Mouse (Mus musculus): ENCODE data around the gene Mrgprh. TPM values are rescaled to one million over a fixed set of nuclear protein-coding genes. Genes with fewer than 3 reads are reported as not detected.

Gene Mrgprh
- polyA plus RNA-seq, 1 experiment from 2014 or later = not detected

DNA sequence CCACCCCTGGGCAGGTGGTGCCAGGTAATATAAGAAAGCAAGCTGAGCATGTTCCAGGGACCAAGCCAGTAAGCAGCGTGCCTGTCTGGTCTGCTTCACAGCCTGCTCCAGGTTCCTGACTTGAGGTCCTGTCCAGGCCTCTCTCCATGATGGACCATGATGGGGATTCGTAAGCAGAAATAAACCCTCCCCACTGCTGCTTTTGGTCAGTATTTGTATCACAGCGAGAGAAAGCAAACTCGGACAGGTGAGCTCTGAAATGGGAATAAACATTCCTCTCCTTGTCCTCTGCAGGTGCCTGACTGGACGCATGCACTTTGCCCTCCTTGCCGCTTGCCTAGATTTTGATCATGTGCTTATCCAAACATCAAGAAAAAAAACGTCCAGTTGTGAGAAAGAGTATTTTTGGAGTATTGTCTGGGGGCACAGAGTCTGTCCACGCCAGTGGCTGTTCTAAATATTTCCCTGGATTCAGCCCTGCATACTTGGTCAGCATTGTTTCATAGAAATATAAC is 16.8 kb upstream of the Mrgprh start:
- 65% methylated on average over 8 of the region's 8 CpGs for WGBS
- no peak overlapping the region for H3K4me2 ChIP-seq (replicated peaks; ENCODE audit: low read depth, low read length)
- no peak for DNase-seq (ENCODE audit: low spot score)
- H3K27me3 ChIP-seq (replicated peaks; ENCODE audit: insufficient read depth, low read length) = no peaks in the 10 kb centered on the region
- H3K4me3 ChIP-seq (ENCODE audit: low read depth, low read length) = no peak overlapping the region
- no peak for TF ChIP-seq CTCF (IDR thresholded peaks at IDR 0.05)
- no peak for TF ChIP-seq EP300 (IDR thresholded peaks at IDR 0.05)
- no peak overlapping the region for H3K27ac ChIP-seq (ENCODE audit: low read length)
- H3K9me3 ChIP-seq (ENCODE audit: low read length) = no peaks in the 10 kb centered on the region
- H3K9ac ChIP-seq (replicated peaks; ENCODE audit: low read depth) = no peak overlapping the region
- no peaks in the 10 kb centered on the region for H3K36me3 ChIP-seq (ENCODE audit: insufficient read depth, low read length)
- ATAC-seq = no peak
- no peaks in the 10 kb centered on the region for H3K4me1 ChIP-seq (ENCODE audit: insufficient read depth, low read depth, low read length)

DNA sequence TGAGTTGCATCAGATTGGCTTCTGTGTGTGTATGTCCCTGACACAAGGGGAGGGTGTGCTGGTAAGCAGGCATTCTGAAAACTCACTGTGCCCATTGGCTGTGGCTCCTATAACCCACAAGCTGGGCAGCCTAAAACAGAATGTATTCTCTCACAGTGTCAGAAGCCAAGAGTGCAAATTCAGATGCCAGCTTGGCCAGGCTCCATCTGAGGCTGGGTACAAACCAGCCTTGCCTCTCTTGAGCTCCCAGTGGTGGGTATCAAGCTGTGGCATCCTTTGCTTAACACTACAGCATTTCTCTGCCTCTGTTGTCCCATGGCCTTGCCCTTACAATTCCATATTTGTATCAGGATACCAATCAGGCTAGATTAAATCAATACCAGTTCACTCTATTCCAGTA is 11.7 kb upstream of the Mrgprh start:
- TF ChIP-seq CTCF (IDR thresholded peaks at IDR 0.05) = no peak
- no peak for TF ChIP-seq EP300 (IDR thresholded peaks at IDR 0.05)
- ATAC-seq (no peak), DNase-seq (ENCODE audit: low spot score) (no peak)
- no peaks in the 10 kb centered on the region for H3K36me3 ChIP-seq (ENCODE audit: insufficient read depth, low read length)
- H3K27me3 ChIP-seq (replicated peaks; ENCODE audit: insufficient read depth, low read length) = no peaks in the 10 kb centered on the region
- no peaks in the 10 kb centered on the region for H3K9me3 ChIP-seq (ENCODE audit: low read length)
- no peak overlapping the region for H3K9ac ChIP-seq (replicated peaks; ENCODE audit: low read depth)
- H3K27ac ChIP-seq (ENCODE audit: low read length) = no peak overlapping the region
- H3K4me1 ChIP-seq (ENCODE audit: insufficient read depth, low read depth, low read length) = no peaks in the 10 kb centered on the region
- H3K4me2 ChIP-seq (replicated peaks; ENCODE audit: low read depth, low read length) = no peak overlapping the region
- no peak overlapping the region for H3K4me3 ChIP-seq (ENCODE audit: low read depth, low read length)

DNA sequence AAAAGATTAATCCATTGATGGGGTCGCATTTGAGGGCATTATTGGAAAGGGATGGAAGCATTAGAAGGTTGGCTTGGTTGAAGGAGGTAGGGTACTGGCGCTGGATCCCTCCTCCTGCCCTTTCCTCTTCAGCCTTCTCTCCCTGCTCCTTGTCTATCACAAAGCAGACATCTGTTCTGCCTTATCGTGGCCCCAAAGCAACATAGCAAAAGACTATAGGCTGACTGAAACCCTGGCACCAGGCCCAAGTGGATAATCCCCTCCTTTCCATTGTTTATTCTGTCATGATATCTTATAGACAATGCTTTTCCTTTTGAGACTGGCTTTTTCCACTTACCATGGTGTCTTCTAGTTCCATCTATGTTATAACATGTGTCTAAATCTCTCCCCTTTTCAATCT is 10.4 kb upstream of the Mrgprh start:
- no peak for TF ChIP-seq EP300 (IDR thresholded peaks at IDR 0.05)
- TF ChIP-seq CTCF (IDR thresholded peaks at IDR 0.05) = no peak
- ATAC-seq = no peak
- no peaks in the 10 kb centered on the region for H3K4me1 ChIP-seq (ENCODE audit: insufficient read depth, low read depth, low read length)
- H3K4me3 ChIP-seq (ENCODE audit: low read depth, low read length) = no peak overlapping the region
- no peaks in the 10 kb centered on the region for H3K27me3 ChIP-seq (replicated peaks; ENCODE audit: insufficient read depth, low read length)
- H3K36me3 ChIP-seq (ENCODE audit: insufficient read depth, low read length) = no peaks in the 10 kb centered on the region
- no peak overlapping the region for H3K4me2 ChIP-seq (replicated peaks; ENCODE audit: low read depth, low read length)
- 58% methylated on average over 3 of the region's 3 CpGs for WGBS
- DNase-seq (ENCODE audit: low spot score) = no peak
- no peaks in the 10 kb centered on the region for H3K9me3 ChIP-seq (ENCODE audit: low read length)
- no peak overlapping the region for H3K27ac ChIP-seq (ENCODE audit: low read length)
- H3K9ac ChIP-seq (replicated peaks; ENCODE audit: low read depth) = no peak overlapping the region

DNA sequence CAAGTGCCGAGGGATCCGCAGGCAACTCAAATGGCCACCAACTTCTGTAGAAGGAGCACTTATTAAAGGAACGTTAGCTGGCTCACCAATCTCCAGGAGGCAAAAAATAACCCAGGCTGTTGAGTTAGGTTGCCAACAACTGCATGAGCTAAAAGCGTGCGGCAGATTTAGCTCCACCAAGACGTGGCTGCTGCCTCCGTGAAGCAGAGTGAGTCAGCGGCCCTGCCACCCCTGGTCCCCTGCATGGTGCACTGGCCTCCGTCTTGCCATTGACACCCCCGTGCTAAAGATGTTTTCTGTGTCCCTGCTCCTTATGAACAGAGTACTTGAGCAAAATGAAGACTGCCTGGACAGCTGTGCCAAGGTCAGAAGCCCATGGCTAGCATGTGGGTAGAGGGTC is 9.0 kb upstream of the Mrgprh start:
- H3K27me3 ChIP-seq (replicated peaks; ENCODE audit: insufficient read depth, low read length) = 0 out of 2 replicates have a peak, but pooled peaks cover 1% of the 10 kb centered on the region
- no peaks in the 10 kb centered on the region for H3K36me3 ChIP-seq (ENCODE audit: insufficient read depth, low read length)
- H3K9ac ChIP-seq (replicated peaks; ENCODE audit: low read depth) = no peak overlapping the region
- H3K9me3 ChIP-seq (ENCODE audit: low read length) = no peaks in the 10 kb centered on the region
- no peak overlapping the region for H3K4me3 ChIP-seq (ENCODE audit: low read depth, low read length)
- WGBS = 82% methylated on average over 10 of the region's 10 CpGs
- DNase-seq (ENCODE audit: low spot score) (no peak), ATAC-seq (no peak)
- H3K4me2 ChIP-seq (replicated peaks; ENCODE audit: low read depth, low read length) = no peak overlapping the region
- TF ChIP-seq EP300 (IDR thresholded peaks at IDR 0.05) (no peak), CTCF (IDR thresholded peaks at IDR 0.05) (no peak)
- H3K27ac ChIP-seq (ENCODE audit: low read length) = no peak overlapping the region
- no peaks in the 10 kb centered on the region for H3K4me1 ChIP-seq (ENCODE audit: insufficient read depth, low read depth, low read length)

DNA sequence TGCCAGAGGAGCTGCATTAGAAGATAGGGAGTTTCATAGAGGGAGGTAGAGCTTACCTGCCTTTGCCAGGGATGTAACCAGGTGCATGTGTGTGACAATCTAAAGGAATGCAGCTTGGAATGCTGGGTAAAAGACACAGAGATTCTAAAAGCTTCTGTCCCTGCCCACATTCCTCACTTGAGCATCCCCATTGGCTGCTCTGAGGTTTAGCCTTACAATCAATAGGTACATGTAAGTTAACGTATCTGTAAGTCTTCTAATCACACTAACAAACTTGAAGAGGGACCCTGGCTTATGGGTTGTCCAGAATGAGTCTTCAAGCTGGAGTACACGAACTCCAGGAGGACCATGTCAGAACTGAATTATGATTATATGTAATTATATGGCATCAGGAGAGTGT is 7.8 kb upstream of the Mrgprh start, which contains the start of gene Mas1:
Gene Mas1 (minus strand): TSS at position 101 of the 400 bp plus-strand sequence.
- Histone ChIP-seq H3K9ac (replicated peaks; ENCODE audit: low read depth) (no peak within 1 kb of the TSS), H3K27ac (ENCODE audit: low read length) (no peak within 1 kb of the TSS), H3K9me3 (ENCODE audit: low read length) (no peaks in the 10 kb centered on the region), H3K4me1 (ENCODE audit: insufficient read depth, low read depth, low read length) (no peaks in the 10 kb centered on the region), H3K36me3 (ENCODE audit: insufficient read depth, low read length) (no peaks in the 10 kb centered on the region), H3K27me3 (replicated peaks; ENCODE audit: insufficient read depth, low read length) (0 out of 2 replicates have a peak, but pooled peaks cover 4% of the 10 kb centered on the region), H3K4me3 (ENCODE audit: low read depth, low read length) (no peak within 1 kb of the TSS), H3K4me2 (replicated peaks; ENCODE audit: low read depth, low read length) (no peak within 1 kb of the TSS)
- 33% methylated on average over 2 of the region's 2 CpGs for WGBS
- no peak for DNase-seq (ENCODE audit: low spot score)
- no peak for TF ChIP-seq EP300 (IDR thresholded peaks at IDR 0.05)
- TF ChIP-seq CTCF (IDR thresholded peaks at IDR 0.05) = no peak
- ATAC-seq = no peak

DNA sequence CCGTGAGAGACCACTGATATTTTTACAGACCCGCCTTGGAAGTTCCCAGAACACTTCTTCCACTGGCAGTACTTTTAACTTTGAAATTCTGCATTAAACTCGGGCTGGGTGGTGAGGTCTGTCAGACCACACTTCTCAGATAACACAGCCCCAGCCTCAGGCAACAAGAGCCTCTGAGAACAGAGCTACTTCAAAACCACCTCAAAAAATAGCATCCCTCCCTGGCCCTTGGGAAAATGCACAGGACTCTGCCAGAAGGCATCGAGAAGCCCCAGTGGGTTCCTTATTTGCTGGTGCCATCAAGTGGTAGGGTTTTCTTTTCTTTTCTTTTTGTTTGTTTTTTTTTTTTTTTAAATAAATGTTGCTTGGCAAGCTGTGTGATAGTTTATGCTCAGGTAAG is 7.2 kb upstream of the Mrgprh start:
- ATAC-seq (no peak), DNase-seq (ENCODE audit: low spot score) (no peak)
- Histone ChIP-seq H3K4me2 (replicated peaks; ENCODE audit: low read depth, low read length) (no peak overlapping the region), H3K9me3 (ENCODE audit: low read length) (no peaks in the 10 kb centered on the region), H3K36me3 (ENCODE audit: insufficient read depth, low read length) (no peaks in the 10 kb centered on the region), H3K27me3 (replicated peaks; ENCODE audit: insufficient read depth, low read length) (0 out of 2 replicates have a peak, but pooled peaks cover 4% of the 10 kb centered on the region), H3K4me3 (ENCODE audit: low read depth, low read length) (no peak overlapping the region), H3K4me1 (ENCODE audit: insufficient read depth, low read depth, low read length) (no peaks in the 10 kb centered on the region), H3K27ac (ENCODE audit: low read length) (no peak overlapping the region), H3K9ac (replicated peaks; ENCODE audit: low read depth) (no peak overlapping the region)
- 15% methylated on average over 4 of the region's 4 CpGs for whole genome bisulfite sequencing
- no peak for TF ChIP-seq CTCF (IDR thresholded peaks at IDR 0.05)
- TF ChIP-seq EP300 (IDR thresholded peaks at IDR 0.05) = no peak
